Comparison of ENCODE assay signal across 9 mouse cellular contexts in the genomic region with DNA sequence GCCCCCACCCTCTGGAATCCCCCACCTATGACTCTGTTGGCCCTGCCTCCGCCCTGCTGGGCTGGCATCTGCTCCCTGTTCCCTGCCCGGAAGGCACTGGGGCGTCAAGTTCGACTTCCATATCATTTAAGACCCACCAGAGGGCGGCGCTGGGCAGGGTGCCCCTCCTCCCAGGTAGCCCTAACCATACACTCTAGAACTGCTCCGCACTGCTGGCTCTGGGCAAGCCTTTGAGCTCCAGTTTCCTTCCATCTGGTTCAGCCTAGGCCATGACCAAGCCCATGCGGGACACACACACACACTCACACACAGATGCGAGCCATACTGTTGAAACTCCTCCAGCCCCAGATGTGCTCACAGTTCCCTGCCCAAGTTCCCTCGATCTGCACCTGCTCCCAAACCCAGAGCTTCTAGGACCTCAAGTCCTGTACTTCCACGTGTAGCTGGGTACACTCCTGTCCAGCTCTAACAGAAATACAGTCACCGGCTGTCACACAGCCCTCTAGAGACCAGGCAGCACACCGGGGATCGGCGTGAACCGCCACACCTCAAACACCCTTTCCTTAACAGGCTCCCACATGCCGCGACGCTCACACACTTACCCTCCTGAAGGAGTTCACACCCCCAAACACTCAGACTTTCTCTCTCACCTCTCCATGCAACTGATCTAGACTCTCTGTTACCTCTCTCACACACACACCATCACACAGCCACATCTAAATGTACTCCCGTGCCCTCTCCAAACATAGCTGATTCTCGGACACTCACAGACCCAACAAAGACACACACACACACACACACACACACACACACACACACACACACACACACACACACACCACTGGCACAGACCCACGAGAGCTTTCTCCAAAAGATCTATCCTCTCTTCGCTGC. TPM values are rescaled to one million over a fixed set of nuclear protein-coding genes. Genes with fewer than 3 reads are reported as not detected.
DNase-seq lines count a peak whose midpoint lies in the region; ATAC-seq and TF ChIP-seq lines count a peak whose summit lies in the region.
"Had no signal": no experiment of that assay in that cellular context is flagged by ENCODE, and none has a peak within 500 bp of the region (broad histone marks: within the 10 kb centered on the region; RNA-seq: fewer than 3 reads in every experiment).

No protein-coding gene starts in this region.

- 4% methylated on average over 23 of the region's 23 CpGs for WGBS in embryonic facial prominence, embryonic 15.5 days
- 3% methylated on average over 23 of the region's 23 CpGs for WGBS in limb, embryonic 13.5 days

- no peak for ATAC-seq in embryonic facial prominence, embryonic 15.5 days (ENCODE audit: insufficient number of reproducible peaks, low FRiP score, low TSS enrichment, low read depth)
- ATAC-seq in limb, embryonic 13.5 days (ENCODE audit: low FRiP score, low read depth), result no peak

- H3K9me3 ChIP-seq in ES-Bruce4 (replicated peaks; ENCODE audit: control insufficient read depth, insufficient read depth, low read length, poor library complexity, severe bottlenecking), result no peaks in the 10 kb centered on the region
- no peaks in the 10 kb centered on the region for H3K9me3 ChIP-seq in embryonic facial prominence, embryonic 15.5 days (replicated peaks)
- no peaks in the 10 kb centered on the region for H3K9me3 ChIP-seq in limb, embryonic 13.5 days

- H3K4me3 ChIP-seq in ES-Bruce4 (ENCODE audit: low read depth, low read length), result peak overlapping the region; percentile 57
- H3K4me3 ChIP-seq in embryonic facial prominence, embryonic 15.5 days (replicated peaks), result peak overlapping the region; percentile 33; the same call in 1 of the 2 replicates
- peak overlapping the region; percentile 37 for H3K4me3 ChIP-seq in limb, embryonic 13.5 days

- DNase-seq in embryo, embryonic 10 days (ENCODE audit: low spot score), result peak; percentile 67
- no peak for DNase-seq in embryo, embryonic 9.5 days (ENCODE audit: extremely low spot score)
- DNase-seq in MN1 (ENCODE audit: low spot score), result no peak
- DNase-seq in adrenal gland, postnatal 10 days, result no peak
- no peak for DNase-seq in spleen, adult 12 weeks (ENCODE audit: low spot score)

- peak; percentile 38 for TF ChIP-seq CTCF in ES-Bruce4 (IDR thresholded peaks at IDR 0.05; ENCODE audit: low read depth, low read length)

- no peak overlapping the region for H3K27ac ChIP-seq in ES-Bruce4 (ENCODE audit: insufficient read depth, low read length)
- no peak overlapping the region for H3K27ac ChIP-seq in embryonic facial prominence, embryonic 15.5 days (replicated peaks)
- no peak overlapping the region for H3K27ac ChIP-seq in limb, embryonic 13.5 days

- H3K27me3 ChIP-seq in ES-Bruce4 (ENCODE audit: control insufficient read depth, insufficient read depth, low read length, poor library complexity, severe bottlenecking), result peaks cover 3% of the 10 kb centered on the region; the same call in 1 of the 2 replicates
- peaks cover 96% of the 10 kb centered on the region for H3K27me3 ChIP-seq in embryonic facial prominence, embryonic 15.5 days
- H3K27me3 ChIP-seq in limb, embryonic 13.5 days, result peaks cover 98% of the 10 kb centered on the region

- H3K9ac ChIP-seq in ES-Bruce4 (ENCODE audit: low read depth, poor library complexity, severe bottlenecking), result peak overlapping the region; percentile 57
- no peak overlapping the region for H3K9ac ChIP-seq in embryonic facial prominence, embryonic 15.5 days
- H3K9ac ChIP-seq in limb, embryonic 13.5 days, result no peak overlapping the region

- no peak for TF ChIP-seq POLR2A in ES-Bruce4 (IDR thresholded peaks at IDR 0.05; ENCODE audit: insufficient read depth, low read length)

- peaks cover 6% of the 10 kb centered on the region for H3K4me1 ChIP-seq in ES-Bruce4 (ENCODE audit: control insufficient read depth, insufficient read depth, low read length)
- peaks cover 16% of the 10 kb centered on the region for H3K4me1 ChIP-seq in embryonic facial prominence, embryonic 15.5 days
- peaks cover 15% of the 10 kb centered on the region for H3K4me1 ChIP-seq in limb, embryonic 13.5 days

- H3K4me2 ChIP-seq in embryonic facial prominence, embryonic 15.5 days (replicated peaks), result peak overlapping the region; percentile 50
- peak overlapping the region; percentile 61 for H3K4me2 ChIP-seq in limb, embryonic 13.5 days (replicated peaks)

- TF ChIP-seq EP300 in ES-Bruce4 (IDR thresholded peaks at IDR 0.05; ENCODE audit: insufficient read depth, low read depth, low read length), result no peak

- H3K36me3 ChIP-seq in ES-Bruce4 (ENCODE audit: control insufficient read depth, insufficient read depth, low read length, poor library complexity, severe bottlenecking), result no peaks in the 10 kb centered on the region
- H3K36me3 ChIP-seq in embryonic facial prominence, embryonic 15.5 days, result no peaks in the 10 kb centered on the region
- H3K36me3 ChIP-seq in limb, embryonic 13.5 days, result no peaks in the 10 kb centered on the region

RNA-seq across cellular contexts. Expression of gene Igsf21, which starts 1.1 kb away (rescaled TPM):
- 0.40 and 0.79 TPM in 2 replicates for polyA plus RNA-seq in ES-Bruce4 (2011; ENCODE audit: insufficient read depth, insufficient read length, low read depth, missing spikeins)
- 1.2 TPM in 2 replicates for polyA plus RNA-seq in embryonic facial prominence, embryonic 15.5 days (2015; fragmentation: Nextera tagmentation; extraction: Ambion mirVana)
- 0.32 and 0.37 TPM in 2 replicates for polyA plus RNA-seq in limb, embryonic 13.5 days (2015; fragmentation: Nextera tagmentation; extraction: Ambion mirVana)
- 1 to 10 TPM; 7.0 to 9.8 TPM for total RNA-seq in adrenal gland, postnatal 10 days (2021)
- total RNA-seq: common myeloid progenitor, adult 5-6 weeks had no signal
